Mouse (Mus musculus) kidney, postnatal 25 days (tissue): ENCODE data around the gene Ugt1a8.
"Not testable (repeated sequence)": the region's sequence is repeated elsewhere in the genome, so short reads cannot be mapped to it uniquely, and the experiment has no call there.

Source experiments
- DNase-seq, 2 experiments: peaks; one replicate each; pipeline ENCODE4 v3.0.0; 2021; ENCODE audit warnings: mixed read lengths in 2 of 2

Gene Ugt1a8

GRCm38 (mm10) chr1:88223591-88223990 is 136.0 kb downstream of the Ugt1a8 start:
- peak in 1 of 2 experiments; percentile 45 for DNase-seq

- DNase-seq, result peak; percentile 52 to 71
Observed at GRCm38 (mm10) chr1:88224029-88224776, 136.6 kb downstream of the Ugt1a8 start.

DNA sequence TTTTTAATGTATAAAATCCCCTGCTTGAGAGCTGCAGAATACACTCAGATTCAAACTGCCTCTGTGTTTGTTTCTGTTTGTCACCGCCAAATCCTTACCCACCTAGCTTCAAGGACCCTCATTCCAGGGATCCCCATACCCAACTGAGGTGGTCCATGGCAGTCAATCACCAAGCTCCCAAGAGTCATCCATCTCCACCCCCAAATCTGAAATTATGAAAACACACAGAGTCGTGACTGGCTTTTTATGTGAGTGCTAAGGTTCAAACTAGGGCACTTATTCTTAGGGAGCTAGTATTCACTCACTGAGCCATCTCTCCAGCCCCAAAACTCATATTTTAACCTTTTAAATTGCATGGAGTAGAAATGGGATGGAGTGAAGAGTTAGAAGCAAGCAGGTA is 137.7 kb downstream of the Ugt1a8 start:
- not testable (repeated sequence) for DNase-seq

- peak; percentile 10 to 28 for DNase-seq
Observed at GRCm38 (mm10) chr1:88225741-88226140, 138.1 kb downstream of the Ugt1a8 start.

DNA sequence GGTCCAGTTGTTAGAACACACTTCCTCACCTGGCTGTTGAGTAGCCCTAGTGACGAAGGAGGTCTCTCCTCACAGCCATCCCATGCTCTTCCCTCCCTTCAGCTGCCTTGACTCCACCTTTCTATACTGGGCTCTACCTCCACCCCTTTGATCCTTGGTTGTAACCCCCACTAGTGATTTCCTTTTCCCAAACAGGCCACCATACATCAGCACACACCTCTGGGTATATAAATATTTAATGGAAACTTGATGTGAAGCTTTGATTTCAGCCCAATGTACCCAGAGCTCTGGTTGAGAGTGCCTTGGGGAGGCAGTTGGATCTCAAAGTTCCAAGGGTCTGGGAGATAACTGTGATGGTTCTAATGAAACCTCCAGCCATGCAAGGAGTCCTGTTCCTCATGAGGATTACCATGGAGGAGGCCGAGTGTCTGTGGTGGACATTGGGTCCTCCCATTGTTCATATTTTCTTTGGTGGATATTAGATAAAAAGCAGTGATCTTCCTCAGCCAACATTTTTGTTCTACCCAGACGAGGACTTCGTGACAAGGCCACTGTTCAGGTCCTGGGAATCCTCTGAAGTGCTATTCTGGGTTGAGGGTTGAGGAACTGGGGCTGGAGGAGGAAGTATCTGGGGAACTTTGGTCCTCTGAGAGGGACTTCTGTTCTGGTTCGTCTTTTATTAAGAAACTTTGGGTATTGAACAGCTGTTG is 139.2 kb downstream of the Ugt1a8 start, which contains the start of gene Mroh2a:
TSS of gene Mroh2a (plus strand) at position 317 of the 710 bp plus-strand sequence.
- peak in 1 of 2 experiments; percentile 39 for DNase-seq

GRCm38 (mm10) chr1:88227482-88227881 is 139.9 kb downstream of the Ugt1a8 start:
- DNase-seq, result peak; percentile 2 to 32

GRCm38 (mm10) chr1:88228121-88228520 is 140.5 kb downstream of the Ugt1a8 start:
- peak; percentile 5 to 40 for DNase-seq

- DNase-seq, result peak in 1 of 2 experiments; percentile 40
Observed at GRCm38 (mm10) chr1:88229566-88229965, 142.0 kb downstream of the Ugt1a8 start.

DNA sequence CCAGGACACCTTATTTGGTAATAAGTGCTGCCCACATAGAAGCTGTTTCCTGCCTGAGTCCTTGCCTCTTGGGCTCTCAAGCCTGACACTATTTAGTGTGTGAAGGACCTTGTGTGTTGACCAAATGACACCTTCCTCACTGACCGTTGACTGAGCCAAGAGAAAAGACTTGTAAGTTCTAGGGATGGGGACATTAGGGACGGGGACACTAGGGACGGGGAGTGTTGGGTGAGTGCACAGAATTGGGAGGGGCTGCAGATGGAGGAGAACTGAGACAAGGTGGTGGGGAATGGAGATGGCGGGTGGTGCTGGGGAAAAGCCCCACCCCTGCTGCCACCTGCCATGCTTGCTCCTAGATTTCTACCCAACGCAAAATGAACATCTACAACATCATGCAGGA is 142.4 kb downstream of the Ugt1a8 start:
- DNase-seq, result peak in 1 of 2 experiments; percentile 59

GRCm38 (mm10) chr1:88230421-88230820 is 142.8 kb downstream of the Ugt1a8 start:
- peak in 1 of 2 experiments; percentile 49 for DNase-seq

DNA sequence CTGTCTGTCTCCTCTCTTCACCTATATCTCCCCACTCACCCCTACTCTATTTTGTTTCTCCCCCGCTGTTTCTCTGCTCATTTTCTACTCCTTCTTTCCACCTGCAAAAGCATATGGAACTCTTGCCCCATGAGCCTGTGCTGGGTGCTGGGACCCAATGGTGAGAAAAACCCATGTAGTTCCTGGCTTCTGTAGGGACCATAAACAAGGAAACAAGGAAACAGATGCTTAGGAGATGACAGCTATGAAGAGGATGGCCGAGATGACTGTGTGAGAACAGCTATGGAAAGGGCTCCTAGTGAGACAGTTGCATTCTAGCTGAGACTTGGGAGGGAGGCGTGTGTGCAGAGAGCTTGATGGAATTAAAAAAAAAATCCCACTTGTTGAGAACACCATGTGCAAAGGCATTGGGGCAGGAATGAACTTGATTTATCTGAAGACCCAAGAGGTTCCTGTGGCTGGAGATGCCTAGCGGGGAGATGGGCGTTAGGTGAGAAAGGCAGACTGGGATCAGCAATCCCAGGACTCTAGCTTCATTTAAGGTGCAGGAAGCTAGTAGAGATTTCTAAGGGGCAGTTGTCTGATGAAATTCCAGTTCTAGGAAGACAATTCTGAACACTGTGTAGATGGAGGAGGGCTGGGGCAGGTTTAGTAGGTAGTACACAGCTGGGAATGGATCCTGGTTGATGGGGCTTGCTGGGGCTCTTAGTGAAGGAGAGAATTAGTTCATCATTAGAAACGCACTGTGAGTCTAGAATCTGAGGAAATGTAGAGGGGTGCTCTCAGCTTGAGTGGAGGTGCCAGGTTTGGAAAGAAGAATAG is 143.6 kb downstream of the Ugt1a8 start:
- DNase-seq, result peak in 1 of 2 experiments; percentile 36

DNA sequence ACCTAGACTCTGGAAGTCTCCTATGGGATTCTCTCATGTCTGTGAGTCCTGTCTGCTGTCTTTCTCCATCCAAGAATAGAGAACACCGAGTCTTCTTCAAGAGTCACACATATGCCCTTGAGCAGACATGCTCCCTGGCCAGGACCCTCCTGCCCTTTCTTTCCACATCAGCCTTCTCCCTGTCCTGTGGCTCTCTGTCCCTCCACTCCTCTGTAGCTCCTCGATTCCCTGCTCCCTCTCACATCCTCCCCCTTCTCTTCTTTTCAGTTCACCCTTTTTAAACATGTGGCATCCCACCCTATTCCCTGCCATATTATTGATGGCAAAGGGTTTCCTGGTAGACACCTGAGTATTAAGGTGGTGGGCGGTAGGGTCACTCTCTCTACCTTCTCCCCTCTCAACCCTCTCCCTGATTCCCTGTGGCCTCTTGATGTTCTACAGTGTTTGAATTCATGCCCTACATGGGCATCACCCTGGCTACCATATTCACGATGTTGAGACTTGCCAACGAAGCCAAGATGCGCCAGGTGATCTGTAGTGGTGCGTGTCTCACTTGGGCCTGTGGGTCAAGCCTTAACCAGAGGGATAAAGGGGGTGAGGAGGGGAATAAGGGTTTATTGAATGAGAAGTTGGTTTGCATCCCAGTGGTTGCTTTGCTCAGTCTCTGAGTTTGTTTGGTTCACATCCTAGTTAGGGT is 144.3 kb downstream of the Ugt1a8 start:
- peak in 1 of 2 experiments; percentile 53 for DNase-seq

DNA sequence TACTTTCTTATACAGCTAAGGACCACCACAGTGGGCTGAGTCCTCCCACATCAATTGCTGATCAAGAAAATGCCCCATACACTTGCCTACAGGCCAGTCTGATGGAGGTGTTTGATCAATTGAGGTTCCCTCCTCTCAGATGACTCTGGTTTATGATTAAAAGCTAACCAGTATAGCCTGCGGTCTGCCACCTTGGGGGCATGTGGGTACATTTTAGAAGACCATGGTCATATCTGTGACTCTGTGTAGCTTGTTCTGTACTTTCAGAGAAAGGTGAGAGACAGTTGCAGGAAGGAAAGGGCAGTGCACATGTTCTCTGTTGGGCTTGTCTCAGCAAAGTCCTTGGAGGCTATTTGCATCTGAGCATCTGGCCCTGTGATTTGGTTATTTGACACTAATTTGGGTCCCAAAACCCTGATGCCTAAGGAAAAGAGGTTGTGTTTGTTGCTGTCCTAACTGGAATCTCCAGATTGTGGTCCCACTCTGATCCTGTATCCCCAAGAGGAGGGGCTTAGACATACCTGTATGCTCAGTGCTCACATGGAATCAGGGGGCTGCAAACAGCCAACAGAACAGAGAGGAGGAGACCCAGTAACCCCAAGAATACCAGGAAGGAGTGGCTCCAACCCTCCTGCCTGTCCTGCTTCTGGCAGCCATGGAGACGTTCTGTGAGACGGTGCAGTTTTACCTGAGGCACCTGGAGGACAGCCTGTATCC is 145.2 kb downstream of the Ugt1a8 start:
- peak in 1 of 2 experiments; percentile 34 for DNase-seq

- DNase-seq, result peak in 1 of 2 experiments; percentile 65
Observed at GRCm38 (mm10) chr1:88233421-88234247, 146.0 kb downstream of the Ugt1a8 start.

DNA sequence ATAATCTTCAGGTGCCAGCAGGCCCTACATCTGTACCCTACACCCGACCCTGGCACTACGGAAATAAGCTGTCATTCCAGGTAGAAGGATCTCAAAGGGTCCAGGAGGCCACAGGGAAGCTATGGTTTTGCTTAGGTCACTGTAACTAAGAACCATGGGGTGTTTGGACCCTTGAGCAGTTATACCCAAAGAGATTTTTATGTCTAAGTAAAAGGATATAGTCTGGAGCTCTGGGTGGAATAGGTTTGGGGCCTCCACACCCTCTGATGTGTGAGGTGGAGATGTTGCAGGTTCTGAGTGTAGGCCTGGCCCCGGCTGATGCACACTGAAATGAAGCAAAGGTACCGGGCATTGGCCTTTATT is 146.6 kb downstream of the Ugt1a8 start:
- DNase-seq, result peak in 1 of 2 experiments; percentile 31

DNA sequence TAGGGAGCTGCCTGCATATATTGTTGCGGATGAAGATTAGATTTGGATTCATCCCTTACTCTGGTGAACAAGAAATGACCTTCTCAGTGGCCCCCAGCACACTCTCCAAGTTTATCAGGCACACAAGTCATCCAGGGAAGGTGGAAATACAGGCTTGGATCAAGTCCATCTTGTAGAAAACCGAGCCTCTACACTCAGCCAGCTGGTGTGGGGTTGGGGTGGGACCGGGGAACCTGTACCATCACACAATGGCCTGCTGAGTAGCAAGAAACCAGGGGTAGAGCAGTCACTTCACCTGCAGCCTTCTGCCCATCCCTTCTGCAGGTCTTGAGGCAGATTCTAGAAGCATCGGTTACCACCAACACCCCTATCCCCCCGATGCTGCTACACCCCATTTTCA is 147.0 kb downstream of the Ugt1a8 start:
- DNase-seq, result no peak

GRCm38 (mm10) chr1:88235046-88235893 is 147.7 kb downstream of the Ugt1a8 start:
- DNase-seq, result peak in 1 of 2 experiments; percentile 54

GRCm38 (mm10) chr1:88235894-88236415 is 148.3 kb downstream of the Ugt1a8 start:
- DNase-seq, result peak in 1 of 2 experiments; percentile 70

GRCm38 (mm10) chr1:88237311-88237710 is 149.7 kb downstream of the Ugt1a8 start:
- peak in 1 of 2 experiments; percentile 57 for DNase-seq
